Mouse (Mus musculus) embryonic facial prominence, embryonic 12.5 days (tissue): Measurements from ENCODE around the gene Ube2dnl1. TPM values are rescaled to one million over a fixed set of nuclear protein-coding genes. Genes with fewer than 3 reads are reported as not detected.

Experiments used
- ATAC-seq: fragments of 200-750 bp; cut with Nextera tagmentation; 2 replicates; pipeline ENCODE4 v1.8.0; 2017; ENCODE audit not compliant: insufficient number of reproducible peaks, insufficient read depth, low FRiP score, low TSS enrichment
- H3K27ac ChIP-seq: fragments of 300-500 bp; sonication (generic); 2 replicates; pipeline ENCODE4 v1.5.1; 2016; ENCODE audit warnings: mild to moderate bottlenecking
- H3K27me3 ChIP-seq: fragments of 300-500 bp; sonication (generic); 2 replicates; pipeline ENCODE4 v1.6.1; 2016; ENCODE audit warnings: mild to moderate bottlenecking, moderate library complexity
- H3K36me3 ChIP-seq: fragments of 300-500 bp; sonication (generic); 2 replicates; pipeline ENCODE4 v1.6.1; 2016; ENCODE audit warnings: mild to moderate bottlenecking
- H3K4me1 ChIP-seq: fragments of 300-500 bp; sonication (generic); 2 replicates; pipeline ENCODE4 v1.6.1; 2016
- H3K4me2 ChIP-seq: fragments of 300-500 bp; sonication (generic); replicated peaks from 2 replicates; pipeline ENCODE4 v1.6.1; 2016; ENCODE audit warnings: mild to moderate bottlenecking, moderate library complexity
- H3K4me3 ChIP-seq: fragments of 300-500 bp; sonication (generic); 2 replicates; pipeline ENCODE4 v1.5.1; 2016; ENCODE audit warnings: mild to moderate bottlenecking
- H3K9ac ChIP-seq: fragments of 300-500 bp; sonication (generic); 2 replicates; pipeline ENCODE4 v1.6.1; 2016; ENCODE audit warnings: mild to moderate bottlenecking, moderate library complexity
- H3K9me3 ChIP-seq: fragments of 300-500 bp; sonication (generic); 2 replicates; pipeline ENCODE4 v1.6.1; 2016; ENCODE audit warnings: mild to moderate bottlenecking, moderate library complexity
- WGBS: fragments of 180-500 bp; shearing (Covaris S2); methylation state at CpG from one replicate; pipeline ENCODE4 v1.1.7; 2016; 5-methylcytosine and 5-hydroxymethylcytosine counted together
- polyA plus RNA-seq: library from polyadenylated mRNA; unstranded; fragments of >200 nt; fragmentation: Nextera tagmentation; extraction: Ambion mirVana; gene quantifications from 2 replicates; pipeline ENCODE4 v1.2.1, GENCODE M21; 2016

Gene Ube2dnl1
- not detected in 2 replicates for polyA plus RNA-seq

DNA sequence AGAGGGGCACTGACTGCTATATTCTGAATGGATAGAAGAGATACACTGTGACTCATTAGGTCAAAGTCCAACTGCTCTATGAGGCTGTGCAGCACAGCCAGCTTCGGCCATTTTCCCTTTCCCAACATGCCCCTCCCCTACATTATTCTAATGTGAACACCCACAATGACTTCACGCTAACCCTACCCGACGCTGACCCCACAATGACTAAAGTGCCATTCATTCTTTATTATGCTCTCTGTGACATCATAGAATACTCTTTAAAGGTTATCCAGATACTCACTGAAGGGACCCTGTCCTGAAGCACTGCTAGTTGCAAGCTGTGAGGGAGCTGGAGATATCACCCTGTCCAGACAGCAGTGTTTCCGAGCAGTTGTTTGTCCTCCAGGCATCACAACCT is at the start of gene Ube2dnl1:
TSS of gene Ube2dnl1 (plus strand) at position 301 of the 400 bp plus-strand sequence.
- ATAC-seq: no peak

DNA sequence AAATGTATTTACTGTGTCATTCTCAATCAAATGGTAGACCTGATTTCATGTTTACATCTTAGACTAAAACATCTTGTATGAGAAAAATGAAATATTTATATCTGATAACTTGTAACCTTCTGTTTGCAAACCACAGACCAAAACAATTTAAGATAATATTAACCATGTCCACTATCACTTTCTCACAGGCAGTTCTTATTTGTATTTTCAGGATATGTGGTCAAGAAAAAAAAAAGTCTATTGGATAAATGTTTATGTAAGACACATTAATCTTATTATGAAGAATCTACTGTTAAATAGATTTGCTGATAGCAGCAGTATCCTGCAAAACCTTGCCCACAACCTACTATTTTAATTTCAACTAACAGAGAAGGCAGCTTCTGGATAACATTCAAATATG is 9.3 kb upstream of the Ube2dnl1 start:
- H3K36me3 ChIP-seq: no peaks in the 10 kb centered on the region
- H3K27ac ChIP-seq: no peak overlapping the region
- H3K4me2 ChIP-seq: no peak overlapping the region
- H3K27me3 ChIP-seq: no peaks in the 10 kb centered on the region
- ATAC-seq: no peak
- H3K4me1 ChIP-seq: no peaks in the 10 kb centered on the region
- no peak overlapping the region for H3K4me3 ChIP-seq
- H3K9me3 ChIP-seq: no peaks in the 10 kb centered on the region
- H3K9ac ChIP-seq: no peak overlapping the region

More for the DNA sequence above, at the start of gene Ube2dnl1:
- Histone ChIP-seq H3K9me3 (no peaks in the 10 kb centered on the region), H3K9ac (no peak within 1 kb of the TSS), H3K4me1 (no peaks in the 10 kb centered on the region), H3K27me3 (no peaks in the 10 kb centered on the region), H3K36me3 (no peaks in the 10 kb centered on the region), H3K4me3 (no peak within 1 kb of the TSS), H3K27ac (no peak within 1 kb of the TSS), H3K4me2 (no peak within 1 kb of the TSS)
- WGBS: 90% methylated on average over 5 of the region's 5 CpGs

DNA sequence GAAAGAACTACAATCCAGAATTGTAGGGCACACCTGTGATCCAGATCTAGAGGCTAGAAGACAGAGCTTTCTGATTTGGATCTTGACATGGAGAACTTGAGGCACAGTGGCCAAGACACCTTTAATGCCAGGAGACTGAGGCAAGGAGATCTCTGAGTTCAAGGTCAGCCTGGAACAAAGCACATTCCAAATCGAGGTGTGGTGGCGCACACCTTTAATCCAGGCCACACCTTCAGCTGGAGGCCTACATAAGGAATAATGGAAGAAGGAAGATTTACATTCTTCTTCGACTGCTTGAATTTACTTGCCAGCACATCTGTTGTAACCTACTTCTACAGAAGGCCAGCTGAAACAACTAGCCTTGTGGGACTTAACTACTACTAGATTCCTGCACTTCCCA is 7.3 kb upstream of the Ube2dnl1 start:
- no peaks in the 10 kb centered on the region for H3K36me3 ChIP-seq
- no peaks in the 10 kb centered on the region for H3K27me3 ChIP-seq
- no peaks in the 10 kb centered on the region for H3K4me1 ChIP-seq
- WGBS: 88% methylated on average over 3 of the region's 3 CpGs
- H3K9me3 ChIP-seq: no peaks in the 10 kb centered on the region
- no peak overlapping the region for H3K4me3 ChIP-seq
- H3K9ac ChIP-seq: no peak overlapping the region
- no peak overlapping the region for H3K4me2 ChIP-seq
- no peak overlapping the region for H3K27ac ChIP-seq
- no peak for ATAC-seq

DNA sequence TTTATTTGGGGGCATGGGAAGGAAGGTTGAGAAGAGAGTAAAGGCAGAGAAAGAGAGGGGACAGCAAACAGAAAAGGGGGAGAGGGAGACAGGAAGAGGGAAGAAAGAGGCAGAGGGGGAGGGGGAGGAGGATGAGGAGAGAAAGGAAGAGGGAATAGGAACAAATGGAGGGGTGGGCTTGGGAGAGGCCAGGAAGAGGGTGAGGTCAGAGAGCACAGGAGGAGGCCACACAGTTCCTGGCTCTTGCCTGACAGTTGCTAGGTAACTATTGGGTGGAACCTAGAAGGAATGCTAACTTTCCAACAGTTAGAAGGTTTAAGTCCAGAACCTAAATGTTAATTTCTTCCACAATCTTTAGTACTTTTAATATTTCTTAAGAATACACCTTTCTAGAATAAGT is 1.4 kb upstream of the Ube2dnl1 start:
- H3K27ac ChIP-seq: no peak overlapping the region
- no peak for ATAC-seq
- H3K9ac ChIP-seq: no peak overlapping the region
- no peak overlapping the region for H3K4me2 ChIP-seq
- H3K27me3 ChIP-seq: no peaks in the 10 kb centered on the region
- no peak overlapping the region for H3K4me3 ChIP-seq
- no peaks in the 10 kb centered on the region for H3K4me1 ChIP-seq
- H3K9me3 ChIP-seq: no peaks in the 10 kb centered on the region
- no peaks in the 10 kb centered on the region for H3K36me3 ChIP-seq

DNA sequence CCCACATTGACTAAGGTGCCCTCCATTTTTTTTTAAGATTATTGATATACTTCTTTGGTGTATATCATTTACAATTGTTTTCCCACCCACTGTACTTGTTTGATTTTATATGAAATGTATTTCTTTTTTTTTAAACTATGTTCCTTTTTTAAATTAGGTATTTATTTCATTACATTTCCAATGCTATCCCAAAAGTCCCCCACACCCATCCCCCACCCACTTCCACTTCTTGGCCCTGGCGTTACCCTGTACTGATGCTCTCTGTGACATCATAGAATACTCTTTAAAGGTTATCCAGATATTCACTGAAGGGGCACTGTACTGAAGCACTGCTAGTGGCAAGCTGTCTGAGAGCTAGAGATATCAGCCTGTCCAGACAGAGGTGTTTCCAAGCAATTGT is 2.5 kb downstream of the Ube2dnl1 start, which contains the start of gene Ube2dnl2:
TSS of gene Ube2dnl2 (plus strand) at position 301 of the 400 bp plus-strand sequence.
- Histone ChIP-seq H3K27me3 (no peaks in the 10 kb centered on the region), H3K4me1 (no peaks in the 10 kb centered on the region), H3K36me3 (no peaks in the 10 kb centered on the region), H3K4me2 (no peak within 1 kb of the TSS), H3K9me3 (no peaks in the 10 kb centered on the region), H3K27ac (no peak within 1 kb of the TSS), H3K9ac (no peak within 1 kb of the TSS), H3K4me3 (no peak within 1 kb of the TSS)
- no peak for ATAC-seq
- WGBS: 76% methylated on average over 1 of the region's 1 CpGs

DNA sequence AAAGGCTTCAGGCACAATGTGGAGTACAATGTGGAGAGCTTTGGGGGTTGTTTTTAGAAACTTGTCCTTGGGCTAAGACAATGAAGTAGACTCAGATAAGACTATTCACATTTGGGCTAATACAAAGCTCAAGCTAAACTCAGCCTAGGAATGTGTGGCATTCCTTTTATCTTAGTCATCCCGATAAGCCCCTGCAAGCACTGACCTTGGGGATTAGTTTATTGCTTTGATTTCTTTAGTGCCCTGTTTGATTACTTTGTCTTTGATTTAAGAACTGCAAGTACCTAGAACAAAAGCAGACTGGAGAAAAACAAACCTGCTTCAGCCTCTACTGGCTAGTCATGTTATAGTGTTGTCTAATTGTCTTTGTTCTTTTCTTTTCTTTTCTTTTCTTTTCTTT is 50.3 kb downstream of the Ube2dnl1 start:
- no peaks in the 10 kb centered on the region for H3K9me3 ChIP-seq
- H3K9ac ChIP-seq: no peak overlapping the region
- no peak overlapping the region for H3K4me3 ChIP-seq
- no peaks in the 10 kb centered on the region for H3K27me3 ChIP-seq
- 39% methylated on average over 1 of the region's 1 CpGs for WGBS
- no peaks in the 10 kb centered on the region for H3K4me1 ChIP-seq
- H3K36me3 ChIP-seq: no peaks in the 10 kb centered on the region
- no peak for ATAC-seq
- no peak overlapping the region for H3K27ac ChIP-seq
- H3K4me2 ChIP-seq: no peak overlapping the region

Other genes with a start within 250 kb of the Ube2dnl1 start
- gene Ube2dnl2, start 2.6 kb downstream of the Ube2dnl1 start, polyA plus RNA-seq: not detected in 2 replicates